Comparison of ENCODE assay signal across 21 mouse cellular contexts in genomic region chr14:60181306-60181705, GRCm38 (mm10). TPM values are rescaled to one million over a fixed set of nuclear protein-coding genes. Genes with fewer than 3 reads are reported as not detected.
DNase-seq lines count a peak whose midpoint lies in the region; ATAC-seq and TF ChIP-seq lines count a peak whose summit lies in the region.
"Had no signal": no experiment of that assay in that cellular context is flagged by ENCODE, and none has a peak within 500 bp of the region (broad histone marks: within the 10 kb centered on the region; RNA-seq: fewer than 3 reads in every experiment).

No protein-coding gene starts in this region.

- H3K79me2 ChIP-seq in heart, adult 2 months (replicated peaks; ENCODE audit: control insufficient read depth, insufficient read depth, low read length): no peaks in the 10 kb centered on the region

- no peak overlapping the region for H3K9ac ChIP-seq in heart, adult 2 months (ENCODE audit: low read depth, low read length)
- no peak overlapping the region for H3K9ac ChIP-seq in heart, embryonic 11.5 days (ENCODE audit: low read depth, low read length)
- H3K9ac ChIP-seq: embryonic facial prominence, embryonic 12.5 days; forebrain, embryonic 12.5 days; heart, embryonic 13.5 days; hindbrain, embryonic 13.5 days had no signal

- H3K27ac ChIP-seq in heart, adult 2 months: no peak overlapping the region
- H3K27ac ChIP-seq in heart, embryonic 11.5 days (ENCODE audit: low read depth, low read length): no peak overlapping the region
- H3K27ac ChIP-seq in layer of hippocampus, adult 2 months: no peak overlapping the region
- H3K27ac ChIP-seq: embryonic facial prominence, embryonic 12.5 days; forebrain, embryonic 12.5 days; heart, embryonic 13.5 days; hindbrain, embryonic 13.5 days had no signal

- H3K4me3 ChIP-seq in heart, adult 2 months: no peak overlapping the region
- no peak overlapping the region for H3K4me3 ChIP-seq in heart, embryonic 11.5 days (ENCODE audit: low read depth, low read length)
- H3K4me3 ChIP-seq in layer of hippocampus, adult 2 months: no peak overlapping the region
- H3K4me3 ChIP-seq: embryonic facial prominence, embryonic 12.5 days; forebrain, embryonic 12.5 days; heart, embryonic 13.5 days; hindbrain, embryonic 13.5 days had no signal

- H3K4me1 ChIP-seq in heart, adult 2 months (ENCODE audit: control insufficient read depth, insufficient read depth, low read length): no peaks in the 10 kb centered on the region
- peaks cover 13% of the 10 kb centered on the region; the same call in 1 of the 2 replicates for H3K4me1 ChIP-seq in heart, embryonic 11.5 days (ENCODE audit: control insufficient read depth, insufficient read depth, low read length)
- H3K4me1 ChIP-seq: embryonic facial prominence, embryonic 12.5 days had no signal

- ATAC-seq in heart, embryonic 11.5 days (replicated peaks; ENCODE audit: insufficient number of reproducible peaks, low FRiP score, low TSS enrichment): no peak
- ATAC-seq: forebrain, embryonic 16.5 days; Patski had no signal

- WGBS in heart, adult 2 months: 91% methylated on average over 2 of the region's 2 CpGs
- WGBS in heart, embryonic 11.5 days (ENCODE audit: insufficient replicate concordance): 87% methylated on average over 2 of the region's 2 CpGs

- no peak for DNase-seq in heart, adult 2 months
- no peak for DNase-seq in layer of hippocampus, adult 2 months (ENCODE audit: low spot score in 2 of 2)
- DNase-seq in layer of hippocampus, adult 11-12 months (ENCODE audit: low spot score): no peak
- DNase-seq in A20 (ENCODE audit: low read depth, low spot score): peak; percentile 18
- DNase-seq in induced T-regulatory cell, adult 2 months (ENCODE audit: low read depth): peak; percentile 8
- no peak for DNase-seq in urinary bladder, postnatal 36 days (ENCODE audit: low spot score in 2 of 2)
- no peak for DNase-seq in heart, postnatal 14 days
- DNase-seq: adrenal gland, adult 2 months; adrenal gland, postnatal 25 days; cerebellum, adult 2 months; cerebellum, postnatal 10 days; gastrocnemius, postnatal 14 days; heart, postnatal 4 days; kidney, adult 11 months had no signal

- TF ChIP-seq CTCF in heart, adult 2 months (IDR thresholded peaks at IDR 0.05): 0 out of 2 replicates have a peak, but pooled peaks have one; percentile 8
- TF ChIP-seq CTCF in layer of hippocampus, adult 2 months (conservative IDR thresholded peaks at IDR 0.05): peak; percentile 59

- TF ChIP-seq POLR2A in heart, adult 2 months (IDR thresholded peaks at IDR 0.05; ENCODE audit: insufficient read depth, low read depth, low read length): no peak

- TF ChIP-seq EP300 in heart, adult 2 months (IDR thresholded peaks at IDR 0.05; ENCODE audit: insufficient read depth, low read depth, low read length): no peak

- H3K27me3 ChIP-seq in heart, adult 2 months (ENCODE audit: control insufficient read depth, insufficient read depth, low read length): no peaks in the 10 kb centered on the region; the same call in 1 of the 2 replicates
- H3K27me3 ChIP-seq in heart, embryonic 11.5 days (ENCODE audit: control insufficient read depth, insufficient read depth, low read length): peaks cover under 1% of the 10 kb centered on the region; the same call in 1 of the 2 replicates

- intact Hi-C loops in heart, adult 2 months (cut with DNase I): no loop called here
- intact Hi-C loops in heart, postnatal 14 days (cut with DNase I): no loop called here

- no peak overlapping the region for H3K4me2 ChIP-seq in heart, embryonic 11.5 days
- H3K4me2 ChIP-seq: embryonic facial prominence, embryonic 12.5 days; forebrain, embryonic 12.5 days; heart, embryonic 13.5 days; hindbrain, embryonic 13.5 days had no signal

- no peaks in the 10 kb centered on the region for H3K36me3 ChIP-seq in heart, adult 2 months (ENCODE audit: control insufficient read depth, insufficient read depth, low read length)
- no peaks in the 10 kb centered on the region; the same call in 1 of the 2 replicates for H3K36me3 ChIP-seq in heart, embryonic 11.5 days (ENCODE audit: control insufficient read depth, insufficient read depth, low read length)
- H3K36me3 ChIP-seq: embryonic facial prominence, embryonic 12.5 days; forebrain, embryonic 12.5 days had no signal

- no peaks in the 10 kb centered on the region for H3K9me3 ChIP-seq in heart, embryonic 11.5 days (replicated peaks; ENCODE audit: control insufficient read depth, low read length)
- H3K9me3 ChIP-seq: embryonic facial prominence, embryonic 12.5 days; forebrain, embryonic 12.5 days; heart, embryonic 13.5 days; hindbrain, embryonic 13.5 days had no signal

RNA-seq across cellular contexts. Expression of gene Atp8a2, which starts 15.7 kb away (rescaled TPM):
- 1 to 10 TPM; 3.1 to 4.3 TPM for total RNA-seq in heart, adult 2 months (2021)
- 1.8 and 2.2 TPM in 2 replicates for polyA plus RNA-seq in heart, adult 2 months (2012; rRNA removed)
- polyA plus RNA-seq in heart, embryonic 11.5 days (2014; fragmentation: Nextera tagmentation; extraction: Ambion mirVana): 6.8 and 7.8 TPM in 2 replicates
- total RNA-seq in layer of hippocampus, adult 2 months (2021): 10 to 100 TPM; 45.3 to 46.9 TPM
- 1 to 10 TPM; 4.2 to 5.6 TPM for total RNA-seq in heart, postnatal 14 days (2021)
- polyA plus RNA-seq: Patski had no signal

Comparison
In these comparisons a context has a peak if more than half of its experiments do, and no peak if none do; other contexts are left out.
1. DNase-seq: peak in A20 (single experiment) and induced T-regulatory cell, adult 2 months (single experiment); none in heart, adult 2 months (0 of 2), layer of hippocampus, adult 2 months (0 of 2), layer of hippocampus, adult 11-12 months (single experiment), urinary bladder, postnatal 36 days (0 of 2) and heart, postnatal 14 days (0 of 2).
2. RNA of gene Atp8a2, which starts 15.7 kb away (total RNA-seq): 45.3 to 46.9 TPM in layer of hippocampus, adult 2 months; 4.2 to 5.6 TPM in heart, postnatal 14 days and 3.1 to 4.3 TPM in heart, adult 2 months; every median in the first group is over 4 times any median in the second.